Mouse (Mus musculus) E14TG2a.4 (cell line): Measurements from ENCODE around the gene Gm20517.

ENCODE experiments used
- CTCF ChIP-seq: conservative IDR thresholded peaks from 2 replicates; pipeline ENCODE4 v1.5.1; 2014; ENCODE audit warnings: low read length
- NANOG ChIP-seq: IDR thresholded peaks from 2 replicates; pipeline ENCODE4 v1.6.1; 2014; ENCODE audit warnings: borderline replicate concordance, low read length, mixed read lengths
- POU5F1 ChIP-seq: IDR thresholded peaks from 2 replicates; pipeline ENCODE4 v1.6.1; 2014; ENCODE audit warnings: low read length, borderline replicate concordance

GRCm38 (mm10) chr17:47655697-47656096 lies 44.3 kb downstream of the Gm20517 start:
- TF ChIP-seq CTCF (no peak), NANOG (no peak), POU5F1 (no peak)
